Mouse (Mus musculus): ENCODE data around the gene Ust. TPM values are rescaled to one million over a fixed set of nuclear protein-coding genes. Genes with fewer than 3 reads are reported as not detected.

Ust gene
- total and polyA plus RNA-seq, 2 experiments from 2014 or later = 8.0 to 14.8 TPM

- WGBS = 25% methylated on average over 13 of the region's 13 CpGs
- H3K27ac ChIP-seq = peak overlapping the region; percentile 57
- ATAC-seq (peak; percentile 48; the same call in 1 of the 2 replicates), DNase-seq (ENCODE audit: low spot score) (peak; percentile 44)
- no peak for TF ChIP-seq CTCF (IDR thresholded peaks at IDR 0.05; ENCODE audit: low read depth)
- H3K9ac ChIP-seq (replicated peaks; ENCODE audit: low read length) = no peak overlapping the region
- no peaks in the 10 kb centered on the region for H3K36me3 ChIP-seq (ENCODE audit: insufficient read depth, low read length)
- H3K9me3 ChIP-seq (ENCODE audit: low read length) = no peaks in the 10 kb centered on the region
- H3K27me3 ChIP-seq (ENCODE audit: insufficient read depth, low read length) = no peaks in the 10 kb centered on the region
- peak overlapping the region; percentile 10; the same call in 1 of the 2 replicates for H3K4me2 ChIP-seq (ENCODE audit: low read depth, low read length)
- peaks cover 7% of the 10 kb centered on the region; the same call in 1 of the 2 replicates for H3K4me1 ChIP-seq (ENCODE audit: insufficient read depth, low read length)
- no peak overlapping the region for H3K4me3 ChIP-seq (ENCODE audit: low read length)
Observed at GRCm38 (mm10) chr10:8176351-8177053, 342.1 kb downstream of the Ust start.

GRCm38 (mm10) chr10:8176008-8176350 lies 342.6 kb downstream of the Ust start:
- no peaks in the 10 kb centered on the region for H3K36me3 ChIP-seq (ENCODE audit: insufficient read depth, low read length)
- H3K27ac ChIP-seq = peak overlapping the region; percentile 57
- H3K9me3 ChIP-seq (ENCODE audit: low read length) = no peaks in the 10 kb centered on the region
- ATAC-seq (peak; percentile 60), DNase-seq (ENCODE audit: low spot score) (no peak)
- 27% methylated on average over 3 of the region's 3 CpGs for WGBS
- no peaks in the 10 kb centered on the region for H3K27me3 ChIP-seq (ENCODE audit: insufficient read depth, low read length)
- H3K9ac ChIP-seq (replicated peaks; ENCODE audit: low read length) = no peak overlapping the region
- TF ChIP-seq CTCF (IDR thresholded peaks at IDR 0.05; ENCODE audit: low read depth) = no peak
- peak overlapping the region; percentile 10; the same call in 1 of the 2 replicates for H3K4me2 ChIP-seq (ENCODE audit: low read depth, low read length)
- H3K4me1 ChIP-seq (ENCODE audit: insufficient read depth, low read length) = peaks cover 7% of the 10 kb centered on the region; the same call in 1 of the 2 replicates
- no peak overlapping the region for H3K4me3 ChIP-seq (ENCODE audit: low read length)

GRCm38 (mm10) chr10:8174697-8175096 lies 343.9 kb downstream of the Ust start:
- Histone ChIP-seq H3K9ac (replicated peaks; ENCODE audit: low read length) (no peak overlapping the region), H3K36me3 (ENCODE audit: insufficient read depth, low read length) (no peaks in the 10 kb centered on the region), H3K9me3 (ENCODE audit: low read length) (no peaks in the 10 kb centered on the region), H3K4me2 (ENCODE audit: low read depth, low read length) (no peak overlapping the region), H3K4me3 (ENCODE audit: low read length) (no peak overlapping the region), H3K27ac (no peak overlapping the region), H3K27me3 (ENCODE audit: insufficient read depth, low read length) (no peaks in the 10 kb centered on the region), H3K4me1 (ENCODE audit: insufficient read depth, low read length) (peaks cover 7% of the 10 kb centered on the region; the same call in 1 of the 2 replicates)
- TF ChIP-seq CTCF (IDR thresholded peaks at IDR 0.05; ENCODE audit: low read depth) = no peak
- no peak for DNase-seq (ENCODE audit: low spot score)
- no peak for ATAC-seq
- WGBS = 85% methylated on average over 2 of the region's 2 CpGs

GRCm38 (mm10) chr10:8174230-8174629 lies 344.4 kb downstream of the Ust start:
- Histone ChIP-seq H3K36me3 (ENCODE audit: insufficient read depth, low read length) (no peaks in the 10 kb centered on the region), H3K27me3 (ENCODE audit: insufficient read depth, low read length) (no peaks in the 10 kb centered on the region), H3K9ac (replicated peaks; ENCODE audit: low read length) (no peak overlapping the region), H3K27ac (no peak overlapping the region), H3K9me3 (ENCODE audit: low read length) (no peaks in the 10 kb centered on the region), H3K4me2 (ENCODE audit: low read depth, low read length) (no peak overlapping the region), H3K4me1 (ENCODE audit: insufficient read depth, low read length) (peaks cover 7% of the 10 kb centered on the region; the same call in 1 of the 2 replicates), H3K4me3 (ENCODE audit: low read length) (no peak overlapping the region)
- WGBS = 31% methylated on average over 7 of the region's 7 CpGs
- DNase-seq (ENCODE audit: low spot score) (peak; percentile 41), ATAC-seq (peak; percentile 49; the same call in 1 of the 2 replicates)
- TF ChIP-seq CTCF (IDR thresholded peaks at IDR 0.05; ENCODE audit: low read depth) = no peak

GRCm38 (mm10) chr10:8173032-8173431 lies 345.6 kb downstream of the Ust start:
- Histone ChIP-seq H3K27me3 (ENCODE audit: insufficient read depth, low read length) (no peaks in the 10 kb centered on the region), H3K4me3 (ENCODE audit: low read length) (no peak overlapping the region), H3K9ac (replicated peaks; ENCODE audit: low read length) (no peak overlapping the region), H3K36me3 (ENCODE audit: insufficient read depth, low read length) (no peaks in the 10 kb centered on the region), H3K27ac (no peak overlapping the region), H3K4me1 (ENCODE audit: insufficient read depth, low read length) (peaks cover 7% of the 10 kb centered on the region; the same call in 1 of the 2 replicates), H3K4me2 (ENCODE audit: low read depth, low read length) (no peak overlapping the region), H3K9me3 (ENCODE audit: low read length) (no peaks in the 10 kb centered on the region; the same call in 1 of the 2 replicates)
- no peak for DNase-seq (ENCODE audit: low spot score)
- no peak for TF ChIP-seq CTCF (IDR thresholded peaks at IDR 0.05; ENCODE audit: low read depth)
- no peak for ATAC-seq
- WGBS = 61% methylated on average over 3 of the region's 3 CpGs

GRCm38 (mm10) chr10:8171556-8171955 lies 347.1 kb downstream of the Ust start:
- H3K9ac ChIP-seq (replicated peaks; ENCODE audit: low read length) = no peak overlapping the region

More at GRCm38 (mm10) chr10:8171556-8171955, 347.1 kb downstream of the Ust start:
- ATAC-seq (no peak), DNase-seq (ENCODE audit: low spot score) (no peak)
- 94% methylated on average over 11 of the region's 11 CpGs for WGBS
- no peak overlapping the region for H3K4me2 ChIP-seq (ENCODE audit: low read depth, low read length)
- no peak overlapping the region for H3K27ac ChIP-seq
- no peaks in the 10 kb centered on the region for H3K27me3 ChIP-seq (ENCODE audit: insufficient read depth, low read length)
- H3K4me1 ChIP-seq (ENCODE audit: insufficient read depth, low read length) = peaks cover 7% of the 10 kb centered on the region; the same call in 1 of the 2 replicates
- H3K36me3 ChIP-seq (ENCODE audit: insufficient read depth, low read length) = no peaks in the 10 kb centered on the region
- H3K9me3 ChIP-seq (ENCODE audit: low read length) = no peaks in the 10 kb centered on the region; the same call in 1 of the 2 replicates
- no peak overlapping the region for H3K4me3 ChIP-seq (ENCODE audit: low read length)
- TF ChIP-seq CTCF (IDR thresholded peaks at IDR 0.05; ENCODE audit: low read depth) = no peak
